14 mouse cellular contexts compared by ENCODE assay signal in genomic region chr10:21320601-21321000, GRCm38 (mm10). TPM values are rescaled to one million over a fixed set of nuclear protein-coding genes. Genes with fewer than 3 reads are reported as not detected.
"Had no signal": no experiment of that assay in that cellular context is flagged by ENCODE, and none has a peak within 500 bp of the region (broad histone marks: within the 10 kb centered on the region; RNA-seq: fewer than 3 reads in every experiment).

No protein-coding gene starts in this region.

- H3K9me3 ChIP-seq: limb, embryonic 13.5 days; liver, embryonic 15.5 days; midbrain, embryonic 10.5 days; neural tube, embryonic 13.5 days had no signal

- DNase-seq: kidney, adult 8-10 months; kidney, postnatal 25 days; lung, adult 2 months; lung, postnatal 4 days; retina, postnatal 1 day; spleen, adult 18-20 months; thymus, postnatal 36 days had no signal

- H3K27ac ChIP-seq: limb, embryonic 13.5 days; liver, embryonic 15.5 days; midbrain, embryonic 10.5 days; neural tube, embryonic 13.5 days had no signal

- H3K27me3 ChIP-seq: limb, embryonic 13.5 days; liver, embryonic 15.5 days; neural tube, embryonic 13.5 days had no signal

- H3K4me2 ChIP-seq: limb, embryonic 13.5 days; liver, embryonic 15.5 days; neural tube, embryonic 13.5 days had no signal

- ATAC-seq: intestine, embryonic 16.5 days; lung, postnatal 0 days; midbrain, embryonic 16.5 days had no signal

- H3K4me3 ChIP-seq: limb, embryonic 13.5 days; liver, embryonic 15.5 days; midbrain, embryonic 10.5 days; neural tube, embryonic 13.5 days had no signal

- H3K9ac ChIP-seq: limb, embryonic 13.5 days; liver, embryonic 15.5 days; neural tube, embryonic 13.5 days had no signal

- H3K4me1 ChIP-seq: limb, embryonic 13.5 days; midbrain, embryonic 10.5 days; neural tube, embryonic 13.5 days had no signal

RNA-seq across cellular contexts. Expression of gene Aldh8a1, which starts 56.5 kb away (rescaled TPM):
- polyA plus RNA-seq: midbrain, embryonic 16.5 days; neural tube, embryonic 13.5 days had no signal
